Mouse (Mus musculus) bone marrow, adult 2 months (tissue): ENCODE results near the gene B4galnt3. TPM values are rescaled to one million over a fixed set of nuclear protein-coding genes. Genes with fewer than 3 reads are reported as not detected.
A peak's percentile ranks its signal among the peaks of the same experiment; 100 is the strongest.

ENCODE experiments used
- H3K27ac ChIP-seq: fragments of 200-500 bp; 2 replicates; pipeline ENCODE4 v1.5.1; 2012; ENCODE audit warnings: low read depth, mild to moderate bottlenecking, control low read depth, inconsistent platforms, low read length; ENCODE audit not compliant: control insufficient read depth, poor library complexity, insufficient read depth
- H3K4me1 ChIP-seq: fragments of 200-500 bp; 2 replicates; pipeline ENCODE4 v1.6.1; 2011; ENCODE audit warnings: low read length; ENCODE audit not compliant: control insufficient read depth, insufficient read depth
- H3K4me3 ChIP-seq: fragments of 200-500 bp; replicated peaks from 2 replicates; pipeline ENCODE3; 2011; ENCODE audit warnings: mild to moderate bottlenecking, low read depth, low read length, control low read depth; ENCODE audit not compliant: control insufficient read depth
- CTCF ChIP-seq: fragments of 200-500 bp; IDR thresholded peaks from 2 replicates; pipeline ENCODE4 v1.5.1; 2011; ENCODE audit warnings: low read length, control low read depth; ENCODE audit not compliant: control insufficient read depth, insufficient read depth
- POLR2A ChIP-seq: fragments of 200-500 bp; IDR thresholded peaks from 2 replicates; pipeline ENCODE4 v1.6.1; 2011; ENCODE audit warnings: low read depth, mild to moderate bottlenecking, control low read depth, low read length, borderline replicate concordance; ENCODE audit not compliant: control insufficient read depth
- WGBS: fragments of 180-500 bp; shearing (Covaris S2); methylation state at CpG from one replicate; pipeline ENCODE4 v1.1.7; 2018; 5-methylcytosine and 5-hydroxymethylcytosine counted together
- polyA plus RNA-seq: library from polyadenylated mRNA; stranded (reverse); fragments of >200 nt; gene quantifications from 2 replicates; pipeline ENCODE4 v1.2.4, GENCODE M21; 2011; ENCODE audit warnings: low replicate concordance; ENCODE audit not compliant: missing spikeins, insufficient read depth, insufficient read length

Gene B4galnt3
- polyA plus RNA-seq, 1 experiment: 1.0 TPM

- 49% methylated on average over 6 of the region's 6 CpGs for WGBS
- TF ChIP-seq CTCF (no peak), POLR2A (no peak)
- Histone ChIP-seq H3K4me1 (no peaks in the 10 kb centered on the region), H3K27ac (no peak overlapping the region), H3K4me3 (no peak overlapping the region)
These were observed 69.0 kb downstream of the B4galnt3 start for GRCm38 (mm10) chr6:120225355-120225754.

GRCm38 (mm10) chr6:120222669-120223068 lies 71.7 kb downstream of the B4galnt3 start:
- WGBS: 27% methylated on average over 6 of the region's 6 CpGs

GRCm38 (mm10) chr6:120219281-120219680 lies 75.1 kb downstream of the B4galnt3 start:
- Histone ChIP-seq H3K4me3 (no peak overlapping the region), H3K4me1 (peaks cover 5% of the 10 kb centered on the region), H3K27ac (no peak overlapping the region)
- WGBS: 83% methylated on average over 2 of the region's 2 CpGs
- TF ChIP-seq POLR2A: no peak
- no peak for TF ChIP-seq CTCF

More at GRCm38 (mm10) chr6:120222669-120223068, 71.7 kb downstream of the B4galnt3 start:
- Histone ChIP-seq H3K4me1 (no peaks in the 10 kb centered on the region; the same call in 1 of the 2 replicates), H3K27ac (no peak overlapping the region), H3K4me3 (no peak overlapping the region)
- TF ChIP-seq POLR2A: no peak
- TF ChIP-seq CTCF: peak; percentile 57

GRCm38 (mm10) chr6:120216702-120217101 lies 77.7 kb downstream of the B4galnt3 start:
- Histone ChIP-seq H3K27ac (peak overlapping the region; percentile 82), H3K4me3 (no peak overlapping the region), H3K4me1 (peaks cover 5% of the 10 kb centered on the region)
- 65% methylated on average over 1 of the region's 1 CpGs for WGBS
- no peak for TF ChIP-seq CTCF
- no peak for TF ChIP-seq POLR2A

GRCm38 (mm10) chr6:120211536-120211935 lies 82.8 kb downstream of the B4galnt3 start:
- TF ChIP-seq POLR2A: no peak
- TF ChIP-seq CTCF: no peak
- Histone ChIP-seq H3K27ac (no peak overlapping the region), H3K4me3 (no peak overlapping the region), H3K4me1 (peaks cover 2% of the 10 kb centered on the region)
- WGBS: 63% methylated on average over 6 of the region's 6 CpGs

GRCm38 (mm10) chr6:120206586-120206985 lies 87.8 kb downstream of the B4galnt3 start:
- TF ChIP-seq CTCF (no peak), POLR2A (no peak)
- WGBS: 74% methylated on average over 5 of the region's 5 CpGs
- Histone ChIP-seq H3K4me1 (no peaks in the 10 kb centered on the region), H3K4me3 (no peak overlapping the region), H3K27ac (no peak overlapping the region)

GRCm38 (mm10) chr6:120202406-120202805 lies 92.0 kb downstream of the B4galnt3 start:
- no peak overlapping the region for H3K4me3 ChIP-seq
- WGBS: 91% methylated on average over 8 of the region's 8 CpGs
- no peak for TF ChIP-seq CTCF
- TF ChIP-seq POLR2A: no peak
- H3K4me1 ChIP-seq: no peaks in the 10 kb centered on the region; the same call in 1 of the 2 replicates
- no peak overlapping the region for H3K27ac ChIP-seq

- TF ChIP-seq CTCF (no peak), POLR2A (no peak)
- no peak overlapping the region for H3K4me3 ChIP-seq
- H3K27ac ChIP-seq: no peak overlapping the region
- H3K4me1 ChIP-seq: no peaks in the 10 kb centered on the region; the same call in 1 of the 2 replicates
- 40% methylated on average over 6 of the region's 6 CpGs for WGBS
These were observed 92.4 kb downstream of the B4galnt3 start for GRCm38 (mm10) chr6:120201956-120202355.

- H3K27ac ChIP-seq: no peak overlapping the region
- no peaks in the 10 kb centered on the region; the same call in 1 of the 2 replicates for H3K4me1 ChIP-seq
- TF ChIP-seq CTCF: no peak
- no peak for TF ChIP-seq POLR2A
- 57% methylated on average over 10 of the region's 10 CpGs for WGBS
- no peak overlapping the region for H3K4me3 ChIP-seq
These were observed 94.5 kb downstream of the B4galnt3 start for GRCm38 (mm10) chr6:120199638-120200394.
